Mouse (Mus musculus): ENCODE measurements around the gene Gm13271. TPM values are rescaled to one million over a fixed set of nuclear protein-coding genes. Genes with fewer than 3 reads are reported as not detected.

Gm13271 gene
- polyA plus RNA-seq, 1 experiment from 2014 or later = not detected

- no peak for TF ChIP-seq CTCF (IDR thresholded peaks at IDR 0.05; ENCODE audit: low read depth)
- peak within 1 kb of the TSS; percentile 100 for H3K27ac ChIP-seq (ENCODE audit: low read depth, low read length)
- H3K4me1 ChIP-seq (replicated peaks; ENCODE audit: control insufficient read depth, insufficient read depth, low read length) = 0 out of 2 replicates have a peak, but pooled peaks cover 4% of the 10 kb centered on the region
- H3K9ac ChIP-seq (ENCODE audit: low read depth, low read length) = peak within 1 kb of the TSS; percentile 97
- H3K36me3 ChIP-seq (ENCODE audit: control insufficient read depth, insufficient read depth) = 0 out of 2 replicates have a peak, but pooled peaks cover 4% of the 10 kb centered on the region
- H3K9me3 ChIP-seq (ENCODE audit: control insufficient read depth) = no peaks in the 10 kb centered on the region
- under 1% methylated on average over 82 of the region's 82 CpGs for WGBS
- no peaks in the 10 kb centered on the region for H3K27me3 ChIP-seq (replicated peaks; ENCODE audit: control insufficient read depth, insufficient read depth, low read length)
- ATAC-seq = peak; percentile 96
- H3K4me3 ChIP-seq (ENCODE audit: low read depth, low read length) = peak within 1 kb of the TSS; percentile 85
- H3K4me2 ChIP-seq (replicated peaks; ENCODE audit: low read depth) = peak within 1 kb of the TSS; percentile 74
Measured at GRCm38 (mm10) chr4:88721791-88722721, 32.6 kb upstream of the Gm13271 start, which contains the start of the genes Gm26566 and Klhl9. Gm26566 (plus strand) TSS chr4:88721805. Klhl9 (minus strand) TSS chr4:88722465.

GRCm38 (mm10) chr4:88723497-88724090, 31.1 kb upstream of the Gm13271 start:
- ATAC-seq = peak; percentile 11; the same call in 1 of the 2 replicates
- 0 out of 2 replicates have a peak, but pooled peaks cover 4% of the 10 kb centered on the region for H3K4me1 ChIP-seq (replicated peaks; ENCODE audit: control insufficient read depth, insufficient read depth, low read length)
- H3K9ac ChIP-seq (ENCODE audit: low read depth, low read length) = no peak overlapping the region
- peak overlapping the region; percentile 74 for H3K4me2 ChIP-seq (replicated peaks; ENCODE audit: low read depth)
- H3K27me3 ChIP-seq (replicated peaks; ENCODE audit: control insufficient read depth, insufficient read depth, low read length) = no peaks in the 10 kb centered on the region
- TF ChIP-seq CTCF (IDR thresholded peaks at IDR 0.05; ENCODE audit: low read depth) = no peak
- peak overlapping the region; percentile 85; the same call in 1 of the 2 replicates for H3K4me3 ChIP-seq (ENCODE audit: low read depth, low read length)
- H3K36me3 ChIP-seq (ENCODE audit: control insufficient read depth, insufficient read depth) = 0 out of 2 replicates have a peak, but pooled peaks cover 4% of the 10 kb centered on the region
- WGBS = 23% methylated on average over 8 of the region's 8 CpGs
- H3K27ac ChIP-seq (ENCODE audit: low read depth, low read length) = peak overlapping the region; percentile 75
- H3K9me3 ChIP-seq (ENCODE audit: control insufficient read depth) = no peaks in the 10 kb centered on the region

- Histone ChIP-seq H3K4me3 (ENCODE audit: low read depth, low read length) (no peak overlapping the region), H3K9me3 (ENCODE audit: control insufficient read depth) (no peaks in the 10 kb centered on the region), H3K27me3 (replicated peaks; ENCODE audit: control insufficient read depth, insufficient read depth, low read length) (no peaks in the 10 kb centered on the region), H3K4me1 (replicated peaks; ENCODE audit: control insufficient read depth, insufficient read depth, low read length) (no peaks in the 10 kb centered on the region), H3K4me2 (replicated peaks; ENCODE audit: low read depth) (no peak overlapping the region), H3K9ac (ENCODE audit: low read depth, low read length) (no peak overlapping the region), H3K36me3 (ENCODE audit: control insufficient read depth, insufficient read depth) (no peaks in the 10 kb centered on the region), H3K27ac (ENCODE audit: low read depth, low read length) (no peak overlapping the region)
- ATAC-seq = no peak
- WGBS = 74% methylated on average over 6 of the region's 6 CpGs
- no peak for TF ChIP-seq CTCF (IDR thresholded peaks at IDR 0.05; ENCODE audit: low read depth)
Measured at GRCm38 (mm10) chr4:88726727-88727126, 27.9 kb upstream of the Gm13271 start.

GRCm38 (mm10) chr4:88727324-88727723, 27.3 kb upstream of the Gm13271 start:
- Histone ChIP-seq H3K4me3 (ENCODE audit: low read depth, low read length) (no peak overlapping the region), H3K36me3 (ENCODE audit: control insufficient read depth, insufficient read depth) (no peaks in the 10 kb centered on the region), H3K27ac (ENCODE audit: low read depth, low read length) (no peak overlapping the region), H3K4me2 (replicated peaks; ENCODE audit: low read depth) (no peak overlapping the region), H3K9me3 (ENCODE audit: control insufficient read depth) (no peaks in the 10 kb centered on the region), H3K9ac (ENCODE audit: low read depth, low read length) (no peak overlapping the region), H3K4me1 (replicated peaks; ENCODE audit: control insufficient read depth, insufficient read depth, low read length) (no peaks in the 10 kb centered on the region), H3K27me3 (replicated peaks; ENCODE audit: control insufficient read depth, insufficient read depth, low read length) (no peaks in the 10 kb centered on the region)
- WGBS = 0% methylated on average over 1 of the region's 1 CpGs
- peak; percentile 80 for TF ChIP-seq CTCF (IDR thresholded peaks at IDR 0.05; ENCODE audit: low read depth)
- ATAC-seq = no peak

- WGBS = 4% methylated on average over 2 of the region's 2 CpGs
- no peaks in the 10 kb centered on the region for H3K36me3 ChIP-seq (ENCODE audit: control insufficient read depth, insufficient read depth)
- no peaks in the 10 kb centered on the region for H3K27me3 ChIP-seq (replicated peaks; ENCODE audit: control insufficient read depth, insufficient read depth, low read length)
Measured at GRCm38 (mm10) chr4:88738480-88738879, 16.2 kb upstream of the Gm13271 start.

GRCm38 (mm10) chr4:88739036-88739435, 15.6 kb upstream of the Gm13271 start:
- no peaks in the 10 kb centered on the region for H3K36me3 ChIP-seq (ENCODE audit: control insufficient read depth, insufficient read depth)
- H3K4me3 ChIP-seq (ENCODE audit: low read depth, low read length) = no peak overlapping the region
- no peaks in the 10 kb centered on the region for H3K4me1 ChIP-seq (replicated peaks; ENCODE audit: control insufficient read depth, insufficient read depth, low read length)
- no peak overlapping the region for H3K4me2 ChIP-seq (replicated peaks; ENCODE audit: low read depth)
- no peak for ATAC-seq
- H3K27ac ChIP-seq (ENCODE audit: low read depth, low read length) = no peak overlapping the region
- no peaks in the 10 kb centered on the region for H3K27me3 ChIP-seq (replicated peaks; ENCODE audit: control insufficient read depth, insufficient read depth, low read length)
- no peak overlapping the region for H3K9ac ChIP-seq (ENCODE audit: low read depth, low read length)
- H3K9me3 ChIP-seq (ENCODE audit: control insufficient read depth) = no peaks in the 10 kb centered on the region
- no peak for TF ChIP-seq CTCF (IDR thresholded peaks at IDR 0.05; ENCODE audit: low read depth)
- WGBS = 83% methylated on average over 6 of the region's 6 CpGs

More at GRCm38 (mm10) chr4:88738480-88738879, 16.2 kb upstream of the Gm13271 start:
- no peak overlapping the region for H3K4me3 ChIP-seq (ENCODE audit: low read depth, low read length)
- H3K4me2 ChIP-seq (replicated peaks; ENCODE audit: low read depth) = no peak overlapping the region
- no peak overlapping the region for H3K27ac ChIP-seq (ENCODE audit: low read depth, low read length)
- ATAC-seq = no peak
- H3K4me1 ChIP-seq (replicated peaks; ENCODE audit: control insufficient read depth, insufficient read depth, low read length) = no peaks in the 10 kb centered on the region
- H3K9ac ChIP-seq (ENCODE audit: low read depth, low read length) = no peak overlapping the region
- no peaks in the 10 kb centered on the region for H3K9me3 ChIP-seq (ENCODE audit: control insufficient read depth)
- TF ChIP-seq CTCF (IDR thresholded peaks at IDR 0.05; ENCODE audit: low read depth) = peak; percentile 89
